Mouse (Mus musculus) ES-Bruce4 (cell line): ENCODE results near the gene Ackr3. TPM values are rescaled to one million over a fixed set of nuclear protein-coding genes. Genes with fewer than 3 reads are reported as not detected.
A peak's percentile ranks its signal among the peaks of the same experiment; 100 is the strongest.

ENCODE experiments used
- H3K27ac ChIP-seq: 2 replicates; pipeline ENCODE4 v1.5.1; 2012; ENCODE audit warnings: low read length, inconsistent platforms; ENCODE audit not compliant: insufficient read depth
- H3K27me3 ChIP-seq: 2 replicates; pipeline ENCODE4 v1.6.1; 2012; ENCODE audit warnings: mild to moderate bottlenecking, low read length, inconsistent platforms; ENCODE audit not compliant: control insufficient read depth, poor library complexity, insufficient read depth, severe bottlenecking
- H3K36me3 ChIP-seq: 2 replicates; pipeline ENCODE4 v1.6.1; 2012; ENCODE audit warnings: inconsistent platforms, mild to moderate bottlenecking, low read length, moderate library complexity; ENCODE audit not compliant: control insufficient read depth, poor library complexity, insufficient read depth, severe bottlenecking
- H3K4me1 ChIP-seq: one replicate; pipeline ENCODE4 v1.8.1; 2011; ENCODE audit warnings: low read length; ENCODE audit not compliant: control insufficient read depth, insufficient read depth
- H3K4me3 ChIP-seq: 2 replicates; pipeline ENCODE4 v1.5.1; 2011; ENCODE audit warnings: low read depth, mild to moderate bottlenecking, low read length
- H3K9ac ChIP-seq: 2 replicates; pipeline ENCODE4 v1.6.1; 2012; ENCODE audit warnings: low read depth, mild to moderate bottlenecking, inconsistent platforms; ENCODE audit not compliant: poor library complexity, severe bottlenecking
- H3K9me3 ChIP-seq: replicated peaks from 2 replicates; pipeline ENCODE4 v1.6.1; 2012; ENCODE audit warnings: mild to moderate bottlenecking, low read length, inconsistent platforms; ENCODE audit not compliant: control insufficient read depth, poor library complexity, insufficient read depth, severe bottlenecking
- CTCF ChIP-seq: IDR thresholded peaks from one replicate; pipeline ENCODE4 v1.8.1; 2011; ENCODE audit warnings: low read depth, low read length
- EP300 ChIP-seq: IDR thresholded peaks from 2 replicates; pipeline ENCODE4 v1.6.1; 2011; ENCODE audit warnings: low read depth, low read length; ENCODE audit not compliant: insufficient read depth
- POLR2A ChIP-seq: IDR thresholded peaks from one replicate; pipeline ENCODE4 v1.8.1; 2011; ENCODE audit warnings: low read length; ENCODE audit not compliant: insufficient read depth
- polyA plus RNA-seq: library from polyadenylated mRNA; stranded (reverse); fragments of >200 nt; gene quantifications from 2 replicates; pipeline ENCODE4 v1.2.4, GENCODE M21; 2011; ENCODE audit warnings: low read depth; ENCODE audit not compliant: missing spikeins, insufficient read depth, insufficient read length

Ackr3 gene
- polyA plus RNA-seq = 4.8 and 5.2 TPM in 2 replicates

DNA sequence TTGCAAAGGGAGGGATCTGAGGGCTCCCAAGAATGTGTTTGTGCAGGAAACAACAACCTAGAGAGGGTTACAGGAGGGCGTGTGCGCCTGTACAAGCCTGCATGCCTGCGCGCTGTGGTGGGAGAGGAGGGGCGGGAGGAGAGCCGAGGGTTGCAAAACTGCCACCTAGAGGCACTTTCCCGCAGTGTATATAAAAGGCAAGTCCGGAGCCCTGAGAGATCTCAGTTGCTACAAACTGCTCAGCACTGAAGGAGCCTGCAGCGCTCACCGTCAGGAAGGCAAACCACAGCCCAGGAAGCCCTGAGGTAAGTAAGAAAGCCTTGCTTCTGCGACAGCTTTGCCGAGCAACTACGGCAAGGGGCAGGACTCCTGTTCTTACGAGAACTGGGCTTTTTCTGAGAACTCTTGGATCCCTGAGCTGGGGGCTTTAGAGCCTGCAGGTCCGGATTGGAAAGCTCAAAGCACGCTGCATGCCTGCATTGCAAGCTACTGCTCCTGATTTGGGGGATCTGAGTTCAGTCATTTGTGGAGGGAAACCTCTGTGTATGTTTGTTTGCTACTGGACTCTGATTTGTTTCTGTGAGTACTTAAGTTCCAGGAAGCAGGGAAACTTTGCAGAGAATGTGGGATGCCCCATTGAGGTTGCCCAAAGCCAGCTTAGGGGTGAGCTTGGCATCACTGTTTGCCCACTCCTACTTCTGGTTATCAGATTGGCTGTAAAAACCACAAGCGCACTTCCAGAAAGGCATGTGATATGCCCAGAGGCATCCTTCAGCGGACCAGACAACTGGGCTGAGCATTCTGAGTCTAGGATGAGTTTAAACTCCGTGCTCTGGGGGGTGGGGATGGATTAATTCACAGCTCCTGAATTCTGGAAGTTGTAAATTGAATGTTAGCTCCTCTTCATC, at the start of gene Ackr3:
Ackr3 (plus strand) TSS at position 198 of the 908 bp plus-strand sequence.
- H3K4me1 ChIP-seq = peaks cover 7% of the 10 kb centered on the region
- H3K27ac ChIP-seq = peak within 1 kb of the TSS; percentile 91
- H3K27me3 ChIP-seq = no peaks in the 10 kb centered on the region
- H3K9me3 ChIP-seq = no peaks in the 10 kb centered on the region
- no peaks in the 10 kb centered on the region for H3K36me3 ChIP-seq
- H3K9ac ChIP-seq = peak within 1 kb of the TSS; percentile 39
- peak; percentile 71 for TF ChIP-seq POLR2A
- TF ChIP-seq EP300 = peak; percentile 54; the same call in 1 of the 2 replicates
- TF ChIP-seq CTCF = peak; percentile 65
- H3K4me3 ChIP-seq = peak within 1 kb of the TSS; percentile 56

DNA sequence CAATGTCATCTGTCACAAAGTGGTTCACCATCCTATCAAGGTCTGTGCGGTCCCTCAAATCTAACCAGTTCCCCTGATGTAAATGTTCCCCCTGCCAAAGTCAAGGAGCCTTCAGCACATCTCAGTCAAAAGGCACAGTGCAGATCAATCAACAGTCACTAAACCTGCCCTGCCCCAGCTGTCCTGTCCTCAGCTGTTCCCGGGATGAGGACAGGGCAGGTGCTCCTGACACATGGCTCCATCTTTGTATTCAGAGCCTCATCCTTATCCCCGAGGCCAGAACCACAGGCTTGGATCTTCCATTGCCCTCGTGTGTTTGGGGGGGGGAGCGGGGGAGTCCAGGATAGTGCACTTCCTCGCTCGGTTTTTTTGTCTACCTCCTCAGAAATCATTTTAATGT, 47.2 kb upstream of the Ackr3 start:
- H3K9ac ChIP-seq = no peak overlapping the region
- H3K27ac ChIP-seq = no peak overlapping the region
- no peaks in the 10 kb centered on the region for H3K9me3 ChIP-seq
- no peaks in the 10 kb centered on the region for H3K36me3 ChIP-seq
- TF ChIP-seq POLR2A (no peak), CTCF (no peak), EP300 (no peak)
- H3K4me3 ChIP-seq = no peak overlapping the region
- no peaks in the 10 kb centered on the region for H3K27me3 ChIP-seq
- no peaks in the 10 kb centered on the region for H3K4me1 ChIP-seq

DNA sequence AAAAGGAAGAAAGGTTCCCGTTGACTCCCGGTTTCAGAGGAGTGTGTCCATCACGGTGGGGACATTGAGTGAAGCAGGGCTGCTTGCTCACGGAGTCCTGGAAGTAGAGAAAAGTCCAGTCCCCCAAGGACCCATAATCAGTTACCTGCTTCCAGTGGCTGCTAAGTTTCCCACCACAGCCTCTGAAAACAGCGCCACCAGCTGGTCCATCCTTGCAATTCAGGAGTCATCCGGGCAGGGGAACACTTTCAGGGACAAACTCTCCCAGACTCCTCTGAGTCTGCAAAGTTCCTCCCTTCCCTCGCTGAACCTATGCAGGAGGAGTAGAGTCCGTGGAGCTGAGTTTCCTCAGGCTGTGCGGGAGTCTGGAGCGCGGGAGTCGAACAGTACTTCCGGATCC, 43.9 kb upstream of the Ackr3 start:
- Histone ChIP-seq H3K36me3 (no peaks in the 10 kb centered on the region), H3K27ac (no peak overlapping the region), H3K4me3 (no peak overlapping the region), H3K27me3 (no peaks in the 10 kb centered on the region), H3K4me1 (no peaks in the 10 kb centered on the region), H3K9ac (no peak overlapping the region), H3K9me3 (no peaks in the 10 kb centered on the region)
- peak; percentile 75 for TF ChIP-seq CTCF
- TF ChIP-seq EP300 = no peak

- no peak for TF ChIP-seq CTCF
- no peak for TF ChIP-seq EP300
- TF ChIP-seq POLR2A = no peak
- no peak overlapping the region for H3K27ac ChIP-seq
- no peaks in the 10 kb centered on the region for H3K36me3 ChIP-seq
- no peaks in the 10 kb centered on the region for H3K9me3 ChIP-seq
- H3K4me3 ChIP-seq = no peak overlapping the region
- no peak overlapping the region for H3K9ac ChIP-seq
- no peaks in the 10 kb centered on the region for H3K4me1 ChIP-seq
- no peaks in the 10 kb centered on the region for H3K27me3 ChIP-seq
These were observed 42.2 kb upstream of the Ackr3 start for GRCm38 (mm10) chr1:90161623-90162022.

- H3K4me3 ChIP-seq = no peak overlapping the region
- no peak for TF ChIP-seq POLR2A
- TF ChIP-seq CTCF = no peak
- no peak for TF ChIP-seq EP300
- H3K9ac ChIP-seq = no peak overlapping the region
- no peak overlapping the region for H3K27ac ChIP-seq
- H3K9me3 ChIP-seq = no peaks in the 10 kb centered on the region
- H3K36me3 ChIP-seq = no peaks in the 10 kb centered on the region
- no peaks in the 10 kb centered on the region for H3K27me3 ChIP-seq
- no peaks in the 10 kb centered on the region for H3K4me1 ChIP-seq
These were observed 41.4 kb upstream of the Ackr3 start for GRCm38 (mm10) chr1:90162379-90162857.

DNA sequence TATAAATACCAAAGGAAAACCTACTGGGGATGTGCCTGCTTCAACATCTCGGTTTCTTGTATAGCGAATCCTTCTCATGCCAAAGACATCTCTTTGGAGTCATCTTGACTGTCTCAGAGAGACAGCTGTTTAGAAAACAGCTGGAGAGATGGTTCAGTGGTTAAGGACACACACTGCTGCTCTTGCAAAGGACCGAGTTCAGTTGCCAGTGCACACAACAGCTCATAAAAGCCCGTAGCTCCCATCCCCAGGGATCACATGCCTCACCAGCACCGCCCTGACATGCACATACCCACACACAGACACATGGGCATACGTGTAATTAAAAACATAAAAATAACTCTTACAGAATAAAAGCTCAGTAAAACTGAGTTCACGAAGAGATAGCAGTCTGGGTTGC, 40.6 kb upstream of the Ackr3 start:
- H3K4me3 ChIP-seq = no peak overlapping the region
- H3K36me3 ChIP-seq = no peaks in the 10 kb centered on the region
- no peaks in the 10 kb centered on the region for H3K4me1 ChIP-seq
- no peaks in the 10 kb centered on the region for H3K9me3 ChIP-seq
- no peak for TF ChIP-seq EP300
- no peak for TF ChIP-seq CTCF
- TF ChIP-seq POLR2A = no peak
- H3K27me3 ChIP-seq = no peaks in the 10 kb centered on the region
- H3K27ac ChIP-seq = no peak overlapping the region
- H3K9ac ChIP-seq = no peak overlapping the region
